In the genomic region with DNA sequence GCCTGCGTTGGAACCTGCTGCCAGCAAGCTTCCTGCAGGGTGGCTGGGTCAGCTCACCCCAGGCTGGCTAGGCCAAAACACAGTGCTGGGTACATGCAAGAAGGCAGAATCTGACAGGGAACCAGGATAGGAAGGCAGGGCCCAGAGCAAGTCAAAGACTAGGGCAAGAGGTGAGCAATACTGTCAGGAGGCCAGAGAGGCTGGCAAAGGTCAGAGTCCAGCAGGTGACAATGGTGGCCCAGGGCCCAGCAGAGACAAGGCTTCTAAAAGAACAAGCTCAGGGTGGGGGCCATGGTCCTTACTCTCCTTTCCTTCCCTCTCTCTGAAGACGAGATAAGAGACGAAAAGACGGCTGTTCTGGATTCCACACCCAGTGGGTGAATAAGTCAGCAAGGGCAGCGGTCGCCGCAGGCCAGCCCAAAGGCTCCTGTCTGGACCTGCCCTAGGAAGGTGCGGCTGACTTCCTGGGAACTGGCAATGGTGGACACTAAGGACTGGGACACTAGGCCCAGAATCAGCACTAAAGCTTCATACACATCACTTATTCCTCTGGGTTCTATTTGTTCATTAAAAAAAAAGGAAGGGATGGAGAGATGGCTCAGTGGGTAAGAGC, we compare ENCODE assay signal across 24 mouse cellular contexts. TPM values are rescaled to one million over a fixed set of nuclear protein-coding genes. Genes with fewer than 3 reads are reported as not detected.
DNase-seq lines count a peak whose midpoint lies in the region; ATAC-seq and TF ChIP-seq lines count a peak whose summit lies in the region.
"Had no signal": no experiment of that assay in that cellular context is flagged by ENCODE, and none has a peak within 500 bp of the region (broad histone marks: within the 10 kb centered on the region; RNA-seq: fewer than 3 reads in every experiment).

No protein-coding gene starts in this region.

- H3K4me1 ChIP-seq in liver, embryonic 11.5 days (replicated peaks; ENCODE audit: control insufficient read depth, insufficient read depth, low read length), result peaks cover 5% of the 10 kb centered on the region
- peaks cover 8% of the 10 kb centered on the region; the same call in 1 of the 2 replicates for H3K4me1 ChIP-seq in liver, postnatal 0 days (ENCODE audit: insufficient read depth)
- H3K4me1 ChIP-seq in forebrain, embryonic 15.5 days, result no peaks in the 10 kb centered on the region
- H3K4me1 ChIP-seq: embryonic facial prominence, embryonic 13.5 days; forebrain, embryonic 10.5 days; heart, embryonic 13.5 days; limb, embryonic 15.5 days; lung, embryonic 15.5 days had no signal

- no peak for TF ChIP-seq EP300 in liver, postnatal 0 days (IDR thresholded peaks at IDR 0.05; ENCODE audit: low read depth)

- ATAC-seq in liver, embryonic 11.5 days (replicated peaks; ENCODE audit: low FRiP score), result peak; percentile 39; the same call in 1 of the 2 replicates
- ATAC-seq in liver, postnatal 0 days, result 0 out of 2 replicates have a peak, but pooled peaks have one; percentile 31
- ATAC-seq in forebrain, embryonic 15.5 days (replicated peaks), result no peak
- ATAC-seq: forebrain, embryonic 16.5 days; hindbrain, embryonic 16.5 days; midbrain, embryonic 16.5 days had no signal

- H3K9ac ChIP-seq in liver, embryonic 11.5 days (ENCODE audit: low read depth, low read length), result no peak overlapping the region
- no peak overlapping the region for H3K9ac ChIP-seq in liver, postnatal 0 days (replicated peaks)
- no peak overlapping the region for H3K9ac ChIP-seq in forebrain, embryonic 15.5 days (replicated peaks)
- H3K9ac ChIP-seq: embryonic facial prominence, embryonic 13.5 days; heart, embryonic 13.5 days; limb, embryonic 15.5 days; lung, embryonic 15.5 days had no signal

- 60% methylated on average over 7 of the region's 8 CpGs for WGBS in liver, embryonic 11.5 days
- 62% methylated on average over 8 of the region's 8 CpGs for WGBS in liver, postnatal 0 days (ENCODE audit: insufficient replicate concordance)
- 90% methylated on average over 8 of the region's 8 CpGs for WGBS in forebrain, embryonic 15.5 days

- H3K4me2 ChIP-seq in liver, embryonic 11.5 days, result no peak overlapping the region
- H3K4me2 ChIP-seq in liver, postnatal 0 days (ENCODE audit: low read depth, low read length), result no peak overlapping the region
- H3K4me2 ChIP-seq in forebrain, embryonic 15.5 days (replicated peaks), result no peak overlapping the region
- H3K4me2 ChIP-seq: embryonic facial prominence, embryonic 13.5 days; heart, embryonic 13.5 days; limb, embryonic 15.5 days; lung, embryonic 15.5 days; midbrain, embryonic 11.5 days had no signal

- DNase-seq in urinary bladder, postnatal 14 days (ENCODE audit: low spot score), result peak; percentile 65
- no peak for DNase-seq in urinary bladder, postnatal 10 days (ENCODE audit: low spot score)
- DNase-seq in liver, embryonic 11.5 days (ENCODE audit: low spot score), result no peak
- no peak for DNase-seq in liver, postnatal 0 days
- no peak for DNase-seq in cerebellum, adult 11-12 months
- DNase-seq in right cerebral cortex, postnatal 4 days, result no peak
- DNase-seq: adrenal gland, adult 2 months; B cell, adult 2 months; cerebellum, adult 8-10 months; cerebellum, postnatal 36 days; gastrocnemius, postnatal 10 days; heart, postnatal 10 days; kidney, postnatal 4 days had no signal

- no peaks in the 10 kb centered on the region for H3K36me3 ChIP-seq in liver, embryonic 11.5 days (ENCODE audit: control insufficient read depth, insufficient read depth, low read length)
- no peaks in the 10 kb centered on the region for H3K36me3 ChIP-seq in liver, postnatal 0 days (replicated peaks; ENCODE audit: insufficient read depth, low read length)
- H3K36me3 ChIP-seq in forebrain, embryonic 15.5 days, result no peaks in the 10 kb centered on the region
- H3K36me3 ChIP-seq: embryonic facial prominence, embryonic 13.5 days; forebrain, embryonic 10.5 days; heart, embryonic 13.5 days; limb, embryonic 10.5 days; limb, embryonic 15.5 days; lung, embryonic 15.5 days had no signal

- no peak overlapping the region for H3K27ac ChIP-seq in liver, embryonic 11.5 days (ENCODE audit: low read depth, low read length)
- no peak overlapping the region for H3K27ac ChIP-seq in liver, postnatal 0 days (ENCODE audit: low read depth)
- no peak overlapping the region for H3K27ac ChIP-seq in forebrain, embryonic 15.5 days (replicated peaks)
- H3K27ac ChIP-seq: embryonic facial prominence, embryonic 13.5 days; forebrain, embryonic 10.5 days; heart, embryonic 13.5 days; limb, embryonic 10.5 days; limb, embryonic 15.5 days; lung, embryonic 15.5 days had no signal

- no peak overlapping the region for H3K4me3 ChIP-seq in liver, embryonic 11.5 days (ENCODE audit: low read depth, low read length)
- H3K4me3 ChIP-seq in liver, postnatal 0 days (ENCODE audit: low read depth, low read length), result no peak overlapping the region
- no peak overlapping the region for H3K4me3 ChIP-seq in forebrain, embryonic 15.5 days
- H3K4me3 ChIP-seq: embryonic facial prominence, embryonic 13.5 days; forebrain, embryonic 10.5 days; heart, embryonic 13.5 days; limb, embryonic 10.5 days; limb, embryonic 15.5 days; lung, embryonic 15.5 days had no signal

- H3K9me3 ChIP-seq in liver, embryonic 11.5 days (ENCODE audit: control insufficient read depth, low read length), result no peaks in the 10 kb centered on the region
- no peaks in the 10 kb centered on the region for H3K9me3 ChIP-seq in liver, postnatal 0 days (ENCODE audit: low read length)
- no peaks in the 10 kb centered on the region for H3K9me3 ChIP-seq in forebrain, embryonic 15.5 days
- H3K9me3 ChIP-seq: embryonic facial prominence, embryonic 13.5 days; forebrain, embryonic 10.5 days; heart, embryonic 13.5 days; limb, embryonic 10.5 days; limb, embryonic 15.5 days; lung, embryonic 15.5 days had no signal

- no peaks in the 10 kb centered on the region for H3K27me3 ChIP-seq in liver, embryonic 11.5 days (replicated peaks; ENCODE audit: control insufficient read depth, insufficient read depth, low read length)
- no peaks in the 10 kb centered on the region for H3K27me3 ChIP-seq in liver, postnatal 0 days (ENCODE audit: insufficient read depth, low read length)
- H3K27me3 ChIP-seq in forebrain, embryonic 15.5 days, result no peaks in the 10 kb centered on the region
- H3K27me3 ChIP-seq: embryonic facial prominence, embryonic 13.5 days; heart, embryonic 13.5 days; limb, embryonic 15.5 days; lung, embryonic 15.5 days had no signal

- TF ChIP-seq CTCF in liver, postnatal 0 days (IDR thresholded peaks at IDR 0.05; ENCODE audit: low read depth), result no peak

RNA-seq across cellular contexts. Expression of gene Elmsan1, which starts 14.9 kb away (rescaled TPM):
- 12.6 and 13.4 TPM in 2 replicates for polyA plus RNA-seq in liver, embryonic 11.5 days (2014; fragmentation: Nextera tagmentation; extraction: Ambion mirVana)
- polyA plus RNA-seq in liver, postnatal 0 days (2015; fragmentation: Nextera tagmentation; extraction: Ambion mirVana), result 2.6 and 2.8 TPM in 2 replicates
- 4.3 and 5.0 TPM in 2 replicates for polyA plus RNA-seq in forebrain, embryonic 15.5 days (2015; fragmentation: Nextera tagmentation; extraction: Ambion mirVana)

RNA-seq across cellular contexts. Expression of gene Ptgr2, which starts 51.4 kb away (rescaled TPM):
- 39.5 and 51.2 TPM in 2 replicates for polyA plus RNA-seq in liver, embryonic 11.5 days (2014; fragmentation: Nextera tagmentation; extraction: Ambion mirVana)
- polyA plus RNA-seq in liver, postnatal 0 days (2015; fragmentation: Nextera tagmentation; extraction: Ambion mirVana), result 28.0 and 30.2 TPM in 2 replicates
- polyA plus RNA-seq in forebrain, embryonic 15.5 days (2015; fragmentation: Nextera tagmentation; extraction: Ambion mirVana), result 12.0 and 13.4 TPM in 2 replicates
